Mouse (Mus musculus): Measurements from ENCODE around the gene Thsd4.

GRCm38 (mm10) chr9:60516379-60516778 is 5.5 kb downstream of the Thsd4 start:
- no peak for TF ChIP-seq CTCF (IDR thresholded peaks at IDR 0.05; ENCODE audit: control insufficient read depth, insufficient read depth, low read length)
- no peak for TF ChIP-seq POLR2A (IDR thresholded peaks at IDR 0.05; ENCODE audit: borderline replicate concordance, control insufficient read depth, low read depth, low read length)
